Mouse (Mus musculus): ENCODE measurements around the gene Aldh3b2.

DNA sequence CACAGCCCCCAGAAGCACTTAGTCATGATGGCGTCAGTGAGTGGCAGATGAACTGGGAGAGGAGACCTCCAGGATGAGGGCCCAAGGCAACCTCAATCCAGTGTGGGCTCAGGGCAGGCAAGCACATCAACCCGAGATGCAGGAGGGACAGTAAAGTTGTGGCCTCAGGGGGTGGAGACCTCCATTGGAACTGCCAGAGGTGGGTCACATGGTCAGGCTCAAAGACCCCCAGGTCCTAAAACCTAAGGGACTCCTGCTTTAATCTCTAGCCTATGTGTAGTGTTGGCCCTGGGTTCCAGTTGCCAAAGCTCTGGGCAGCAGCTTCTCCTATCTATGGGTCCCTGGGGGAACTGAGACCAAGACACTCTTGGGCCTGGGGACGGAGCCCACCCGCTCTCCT, 43.3 kb upstream of the Aldh3b2 start:
- TF ChIP-seq POLR2A (IDR thresholded peaks at IDR 0.05; ENCODE audit: borderline replicate concordance, insufficient read depth, low read length), result no peak
- no peak for TF ChIP-seq CTCF (IDR thresholded peaks at IDR 0.05; ENCODE audit: borderline replicate concordance, insufficient read depth, low read depth, low read length)

Data from cerebellum, adult 2 months (tissue).